Mouse (Mus musculus) myocyte (in vitro differentiated cells): ENCODE data around the gene Ccdc110.

Source experiments
- MAX ChIP-seq: IDR thresholded peaks from one replicate; pipeline ENCODE4 v1.6.1; 2011; ENCODE audit warnings: low read depth, mild to moderate bottlenecking, control low read depth
- POLR2A ChIP-seq: IDR thresholded peaks from one replicate; pipeline ENCODE4 v1.6.1; 2011; ENCODE audit warnings: low read depth, mild to moderate bottlenecking, control low read depth, moderate library complexity; ENCODE audit not compliant: insufficient read length

DNA sequence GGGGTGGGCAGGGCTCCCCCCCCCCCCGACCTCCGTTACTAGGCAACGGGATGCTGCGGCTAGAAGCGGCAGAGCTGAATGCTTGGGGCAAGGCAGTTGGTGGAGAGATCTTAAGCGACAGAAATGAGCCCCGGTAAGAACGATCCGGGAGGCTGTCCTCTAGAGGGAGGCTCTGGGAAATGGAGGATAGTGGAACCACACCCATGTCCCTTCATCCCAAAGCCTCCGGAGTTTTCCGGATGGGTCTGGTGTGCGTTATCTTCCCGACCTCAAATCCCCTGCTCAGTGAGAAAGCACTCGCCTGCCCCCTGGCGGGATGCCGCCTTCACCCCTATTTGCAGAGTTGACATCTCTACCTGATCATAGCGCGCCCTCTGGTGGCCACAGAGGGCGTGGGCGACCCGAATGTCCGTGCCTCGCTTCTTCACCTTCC, at the start of gene Ccdc110:
- no peak for TF ChIP-seq POLR2A
- TF ChIP-seq MAX = no peak
